8 mouse cellular contexts compared by ENCODE assay signal in genomic region chr1:167369905-167370304, GRCm38 (mm10). TPM values are rescaled to one million over a fixed set of nuclear protein-coding genes. Genes with fewer than 3 reads are reported as not detected.
DNase-seq lines count a peak whose midpoint lies in the region; ATAC-seq and TF ChIP-seq lines count a peak whose summit lies in the region.

No protein-coding gene starts in this region.

- no peak overlapping the region for H3K4me3 ChIP-seq in embryonic facial prominence, embryonic 10.5 days
- no peak overlapping the region for H3K4me3 ChIP-seq in heart, adult 2 months
- H3K4me3 ChIP-seq in kidney, embryonic 14.5 days (ENCODE audit: low read length): no peak overlapping the region
- H3K4me3 ChIP-seq in neural tube, embryonic 11.5 days (ENCODE audit: low read depth, low read length): no peak overlapping the region
- H3K4me3 ChIP-seq in stomach, embryonic 16.5 days (replicated peaks; ENCODE audit: low read length): no peak overlapping the region

- H3K4me1 ChIP-seq in embryonic facial prominence, embryonic 10.5 days: peaks cover 10% of the 10 kb centered on the region
- H3K4me1 ChIP-seq in heart, adult 2 months (ENCODE audit: control insufficient read depth, insufficient read depth, low read length): no peaks in the 10 kb centered on the region
- H3K4me1 ChIP-seq in kidney, embryonic 14.5 days (ENCODE audit: control insufficient read depth, insufficient read depth, low read length): no peaks in the 10 kb centered on the region
- H3K4me1 ChIP-seq in neural tube, embryonic 11.5 days (ENCODE audit: control insufficient read depth, insufficient read depth, low read length): peaks cover 6% of the 10 kb centered on the region; the same call in 1 of the 2 replicates
- peaks cover 4% of the 10 kb centered on the region; the same call in 1 of the 2 replicates for H3K4me1 ChIP-seq in stomach, embryonic 16.5 days (ENCODE audit: control insufficient read depth, insufficient read depth, low read length)

- no peak; the same call in 1 of the 2 replicates for TF ChIP-seq CTCF in heart, adult 2 months (IDR thresholded peaks at IDR 0.05)

- DNase-seq in 416B (ENCODE audit: low read depth) (peak; percentile 92), liver (peak; percentile 94)
- peak; percentile 90 for DNase-seq in adrenal gland, postnatal 10 days
- DNase-seq in embryonic facial prominence, embryonic 10.5 days (ENCODE audit: low spot score): peak; percentile 85
- peak; percentile 83 to 86 for DNase-seq in heart, adult 2 months
- peak; percentile 85 for DNase-seq in neural tube, embryonic 11.5 days (ENCODE audit: low spot score)

- H3K9me3 ChIP-seq in embryonic facial prominence, embryonic 10.5 days: no peaks in the 10 kb centered on the region
- no peaks in the 10 kb centered on the region for H3K9me3 ChIP-seq in kidney, embryonic 14.5 days (ENCODE audit: control insufficient read depth, low read length)
- H3K9me3 ChIP-seq in neural tube, embryonic 11.5 days (ENCODE audit: control insufficient read depth, low read length): no peaks in the 10 kb centered on the region
- no peaks in the 10 kb centered on the region for H3K9me3 ChIP-seq in stomach, embryonic 16.5 days (replicated peaks; ENCODE audit: control insufficient read depth, low read length)

- peak; percentile 63 for ATAC-seq in kidney, embryonic 14.5 days (ENCODE audit: low FRiP score, low TSS enrichment)
- ATAC-seq in neural tube, embryonic 11.5 days (ENCODE audit: insufficient read depth, low FRiP score, low TSS enrichment): peak; percentile 45; the same call in 1 of the 2 replicates
- ATAC-seq in stomach, embryonic 16.5 days (ENCODE audit: insufficient read depth, low FRiP score): peak; percentile 23; the same call in 1 of the 2 replicates

- H3K36me3 ChIP-seq in embryonic facial prominence, embryonic 10.5 days (replicated peaks): peaks cover 26% of the 10 kb centered on the region
- H3K36me3 ChIP-seq in heart, adult 2 months (ENCODE audit: control insufficient read depth, insufficient read depth, low read length): peaks cover 8% of the 10 kb centered on the region
- peaks cover 17% of the 10 kb centered on the region for H3K36me3 ChIP-seq in kidney, embryonic 14.5 days (ENCODE audit: control insufficient read depth, insufficient read depth, low read length)
- no peaks in the 10 kb centered on the region for H3K36me3 ChIP-seq in neural tube, embryonic 11.5 days (ENCODE audit: control insufficient read depth, insufficient read depth, low read length)
- H3K36me3 ChIP-seq in stomach, embryonic 16.5 days (ENCODE audit: control insufficient read depth, insufficient read depth, low read length): 0 out of 2 replicates have a peak, but pooled peaks cover 2% of the 10 kb centered on the region

- 10% methylated on average over 7 of the region's 7 CpGs for WGBS in embryonic facial prominence, embryonic 10.5 days
- WGBS in heart, adult 2 months: 10% methylated on average over 7 of the region's 7 CpGs
- 8% methylated on average over 7 of the region's 7 CpGs for WGBS in kidney, embryonic 14.5 days
- WGBS in neural tube, embryonic 11.5 days: 12% methylated on average over 7 of the region's 7 CpGs
- WGBS in stomach, embryonic 16.5 days: 11% methylated on average over 7 of the region's 7 CpGs

- H3K27me3 ChIP-seq in embryonic facial prominence, embryonic 10.5 days (replicated peaks; ENCODE audit: low read depth, poor library complexity, severe bottlenecking): peaks cover 13% of the 10 kb centered on the region
- no peaks in the 10 kb centered on the region for H3K27me3 ChIP-seq in heart, adult 2 months (ENCODE audit: control insufficient read depth, insufficient read depth, low read length)
- no peaks in the 10 kb centered on the region for H3K27me3 ChIP-seq in kidney, embryonic 14.5 days (ENCODE audit: control insufficient read depth, insufficient read depth, low read length)
- H3K27me3 ChIP-seq in neural tube, embryonic 11.5 days (ENCODE audit: control insufficient read depth, insufficient read depth, low read length): no peaks in the 10 kb centered on the region
- no peaks in the 10 kb centered on the region for H3K27me3 ChIP-seq in stomach, embryonic 16.5 days (ENCODE audit: control insufficient read depth, insufficient read depth, low read length)

- H3K9ac ChIP-seq in heart, adult 2 months (ENCODE audit: low read depth, low read length): no peak overlapping the region
- H3K9ac ChIP-seq in kidney, embryonic 14.5 days (ENCODE audit: low read depth, low read length): no peak overlapping the region
- H3K9ac ChIP-seq in neural tube, embryonic 11.5 days (ENCODE audit: low read length): no peak overlapping the region
- H3K9ac ChIP-seq in stomach, embryonic 16.5 days (ENCODE audit: low read length): no peak overlapping the region

- TF ChIP-seq EP300 in heart, adult 2 months (IDR thresholded peaks at IDR 0.05; ENCODE audit: insufficient read depth, low read depth, low read length): peak; percentile 84; the same call in 1 of the 2 replicates

- intact Hi-C loops in heart, adult 2 months (cut with DNase I): loop anchor here (1.0 kb wide), 1 partner anchor 24 kb away; no protein-coding TSS in a partner anchor

- TF ChIP-seq POLR2A in heart, adult 2 months (IDR thresholded peaks at IDR 0.05; ENCODE audit: insufficient read depth, low read depth, low read length): no peak

- no peak overlapping the region for H3K27ac ChIP-seq in embryonic facial prominence, embryonic 10.5 days (replicated peaks)
- H3K27ac ChIP-seq in heart, adult 2 months: no peak overlapping the region
- H3K27ac ChIP-seq in kidney, embryonic 14.5 days (ENCODE audit: low read depth, low read length): no peak overlapping the region
- H3K27ac ChIP-seq in neural tube, embryonic 11.5 days (ENCODE audit: low read depth, low read length): no peak overlapping the region
- H3K27ac ChIP-seq in stomach, embryonic 16.5 days (ENCODE audit: low read length): no peak overlapping the region

- H3K4me2 ChIP-seq in kidney, embryonic 14.5 days (replicated peaks; ENCODE audit: low read depth, low read length): no peak overlapping the region
- no peak overlapping the region for H3K4me2 ChIP-seq in neural tube, embryonic 11.5 days (ENCODE audit: low read depth)
- H3K4me2 ChIP-seq in stomach, embryonic 16.5 days (ENCODE audit: low read depth, low read length): no peak overlapping the region

- H3K79me2 ChIP-seq in heart, adult 2 months (replicated peaks; ENCODE audit: control insufficient read depth, insufficient read depth, low read length): no peaks in the 10 kb centered on the region

RNA-seq across cellular contexts. Expression of gene Aldh9a1, which starts 20.1 kb away (rescaled TPM):
- total RNA-seq in adrenal gland, postnatal 10 days (2021): 10 to 100 TPM; 63.5 to 65.6 TPM
- 53.7 and 56.9 TPM in 2 replicates for polyA plus RNA-seq in embryonic facial prominence, embryonic 10.5 days (2016; fragmentation: Nextera tagmentation; extraction: Ambion mirVana)
- total RNA-seq in heart, adult 2 months (2021): 10 to 100 TPM; 18.4 to 20.4 TPM
- 31.5 and 49.6 TPM in 2 replicates for polyA plus RNA-seq in heart, adult 2 months (2012; rRNA removed)
- polyA plus RNA-seq in kidney, embryonic 14.5 days (2014; fragmentation: Nextera tagmentation; extraction: Ambion mirVana): 27.8 and 46.6 TPM in 2 replicates
- 36.0 and 36.4 TPM in 2 replicates for polyA plus RNA-seq in neural tube, embryonic 11.5 days (2014; fragmentation: Nextera tagmentation; extraction: Ambion mirVana)
- 84.8 and 85.6 TPM in 2 replicates for polyA plus RNA-seq in stomach, embryonic 16.5 days (2015; fragmentation: Nextera tagmentation; extraction: Ambion mirVana)

RNA-seq across cellular contexts. Expression of gene Mgst3, which starts 23.7 kb away (rescaled TPM):
- total RNA-seq in adrenal gland, postnatal 10 days (2021): 10 to 100 TPM; 63.5 to 71.5 TPM
- polyA plus RNA-seq in embryonic facial prominence, embryonic 10.5 days (2016; fragmentation: Nextera tagmentation; extraction: Ambion mirVana): 52.1 and 53.1 TPM in 2 replicates
- 100 to 1,000 TPM; 274 to 351 TPM for total RNA-seq in heart, adult 2 months (2021)
- polyA plus RNA-seq in heart, adult 2 months (2012; rRNA removed): 788 and 868 TPM in 2 replicates
- 41.6 and 46.7 TPM in 2 replicates for polyA plus RNA-seq in kidney, embryonic 14.5 days (2014; fragmentation: Nextera tagmentation; extraction: Ambion mirVana)
- 71.1 and 78.0 TPM in 2 replicates for polyA plus RNA-seq in neural tube, embryonic 11.5 days (2014; fragmentation: Nextera tagmentation; extraction: Ambion mirVana)
- polyA plus RNA-seq in stomach, embryonic 16.5 days (2015; fragmentation: Nextera tagmentation; extraction: Ambion mirVana): 212 and 275 TPM in 2 replicates
